17 mouse cellular contexts compared by ENCODE assay signal in the genomic region with DNA sequence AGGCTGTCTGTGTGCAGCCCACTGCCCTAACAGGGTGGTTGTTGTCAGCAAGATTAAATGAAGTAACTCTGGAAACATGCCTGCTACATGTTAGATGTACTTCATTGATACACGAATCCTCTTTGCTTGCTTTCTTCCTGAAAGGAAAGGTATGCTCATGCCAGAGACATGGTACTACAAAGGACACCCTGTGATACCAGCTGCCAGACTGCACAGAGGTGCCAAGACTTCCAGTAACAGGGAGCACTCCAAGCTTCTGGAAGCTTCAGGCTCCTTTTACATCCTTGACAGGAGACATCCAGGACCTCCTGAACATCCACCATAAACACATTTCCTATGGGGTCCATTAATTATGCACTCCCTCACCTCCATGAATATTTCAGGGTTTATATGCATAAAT.
DNase-seq lines count a peak whose midpoint lies in the region; ATAC-seq and TF ChIP-seq lines count a peak whose summit lies in the region.
"Had no signal": no experiment of that assay in that cellular context is flagged by ENCODE, and none has a peak within 500 bp of the region (broad histone marks: within the 10 kb centered on the region; RNA-seq: fewer than 3 reads in every experiment).

No protein-coding gene starts in this region.

- H3K9ac ChIP-seq in heart, embryonic 11.5 days (ENCODE audit: low read depth, low read length): no peak overlapping the region
- no peak overlapping the region for H3K9ac ChIP-seq in midbrain, postnatal 0 days (replicated peaks; ENCODE audit: low read length, poor library complexity, severe bottlenecking)
- H3K9ac ChIP-seq in midbrain, embryonic 15.5 days: no peak overlapping the region
- H3K9ac ChIP-seq: embryonic facial prominence, embryonic 12.5 days; heart, embryonic 15.5 days; hindbrain, embryonic 13.5 days had no signal

- no peak overlapping the region for H3K27ac ChIP-seq in heart, embryonic 11.5 days (ENCODE audit: low read depth, low read length)
- no peak overlapping the region for H3K27ac ChIP-seq in midbrain, postnatal 0 days (ENCODE audit: low read depth, low read length)
- H3K27ac ChIP-seq in midbrain, embryonic 15.5 days: no peak overlapping the region
- H3K27ac ChIP-seq: embryonic facial prominence, embryonic 12.5 days; heart, embryonic 10.5 days; heart, embryonic 15.5 days; hindbrain, embryonic 13.5 days; hindbrain, postnatal 0 days had no signal

- no peak overlapping the region for H3K4me3 ChIP-seq in heart, embryonic 11.5 days (ENCODE audit: low read depth, low read length)
- H3K4me3 ChIP-seq in midbrain, postnatal 0 days (ENCODE audit: low read depth, low read length): no peak overlapping the region
- H3K4me3 ChIP-seq in midbrain, embryonic 15.5 days: no peak overlapping the region
- H3K4me3 ChIP-seq: embryonic facial prominence, embryonic 12.5 days; heart, embryonic 10.5 days; heart, embryonic 15.5 days; hindbrain, embryonic 13.5 days had no signal

- H3K4me1 ChIP-seq in heart, embryonic 11.5 days (ENCODE audit: control insufficient read depth, insufficient read depth, low read length): no peaks in the 10 kb centered on the region
- H3K4me1 ChIP-seq in midbrain, postnatal 0 days (ENCODE audit: insufficient read depth, low read length): no peaks in the 10 kb centered on the region
- H3K4me1 ChIP-seq in midbrain, embryonic 15.5 days: no peaks in the 10 kb centered on the region
- H3K4me1 ChIP-seq: embryonic facial prominence, embryonic 12.5 days; heart, embryonic 10.5 days; heart, embryonic 15.5 days had no signal

- no peak for ATAC-seq in heart, embryonic 11.5 days (replicated peaks; ENCODE audit: insufficient number of reproducible peaks, low FRiP score, low TSS enrichment)
- ATAC-seq in midbrain, postnatal 0 days (ENCODE audit: low FRiP score): no peak
- ATAC-seq in midbrain, embryonic 15.5 days (replicated peaks): no peak
- ATAC-seq: hindbrain, postnatal 0 days had no signal

- no peak overlapping the region for H3K4me2 ChIP-seq in heart, embryonic 11.5 days
- H3K4me2 ChIP-seq in midbrain, postnatal 0 days (ENCODE audit: low read depth, low read length, poor library complexity, severe bottlenecking): no peak overlapping the region
- H3K4me2 ChIP-seq in midbrain, embryonic 15.5 days: no peak overlapping the region
- H3K4me2 ChIP-seq: embryonic facial prominence, embryonic 12.5 days; heart, embryonic 15.5 days; hindbrain, embryonic 13.5 days had no signal

- peak; percentile 27 to 37 for DNase-seq in cerebellum, postnatal 14 days
- DNase-seq in cerebellum, adult 9-11 months: no peak
- peak; percentile 23 for DNase-seq in heart, adult 11 months
- DNase-seq in midbrain, postnatal 0 days (ENCODE audit: low spot score): peak; percentile 31
- DNase-seq in lung, postnatal 10 days: no peak
- DNase-seq: adrenal gland, postnatal 10 days; cerebellum, adult 11-12 months; gastrocnemius, postnatal 36 days; heart, adult 18-20 months; heart, postnatal 14 days had no signal

- no peak for TF ChIP-seq CTCF in midbrain, postnatal 0 days (IDR thresholded peaks at IDR 0.05)

- H3K36me3 ChIP-seq in heart, embryonic 11.5 days (ENCODE audit: control insufficient read depth, insufficient read depth, low read length): no peaks in the 10 kb centered on the region
- no peaks in the 10 kb centered on the region for H3K36me3 ChIP-seq in midbrain, postnatal 0 days (ENCODE audit: insufficient read depth, low read length)
- H3K36me3 ChIP-seq in midbrain, embryonic 15.5 days (replicated peaks): no peaks in the 10 kb centered on the region
- H3K36me3 ChIP-seq: embryonic facial prominence, embryonic 12.5 days; heart, embryonic 10.5 days; heart, embryonic 15.5 days; hindbrain, embryonic 13.5 days had no signal

- WGBS in heart, embryonic 11.5 days (ENCODE audit: insufficient replicate concordance): 100% methylated on average over 1 of the region's 1 CpGs
- 69% methylated on average over 1 of the region's 1 CpGs for WGBS in midbrain, postnatal 0 days
- 72% methylated on average over 1 of the region's 1 CpGs for WGBS in midbrain, embryonic 15.5 days

- H3K27me3 ChIP-seq in heart, embryonic 11.5 days (ENCODE audit: control insufficient read depth, insufficient read depth, low read length): no peaks in the 10 kb centered on the region
- H3K27me3 ChIP-seq in midbrain, postnatal 0 days (ENCODE audit: insufficient read depth, low read length): peaks cover 1% of the 10 kb centered on the region; the same call in 1 of the 2 replicates
- H3K27me3 ChIP-seq in midbrain, embryonic 15.5 days (replicated peaks): no peaks in the 10 kb centered on the region
- H3K27me3 ChIP-seq: embryonic facial prominence, embryonic 12.5 days; heart, embryonic 15.5 days; hindbrain, embryonic 13.5 days had no signal

- H3K9me3 ChIP-seq in heart, embryonic 11.5 days (replicated peaks; ENCODE audit: control insufficient read depth, low read length): no peaks in the 10 kb centered on the region
- no peaks in the 10 kb centered on the region for H3K9me3 ChIP-seq in midbrain, postnatal 0 days (ENCODE audit: low read length)
- no peaks in the 10 kb centered on the region for H3K9me3 ChIP-seq in midbrain, embryonic 15.5 days
- H3K9me3 ChIP-seq: embryonic facial prominence, embryonic 12.5 days; heart, embryonic 10.5 days; heart, embryonic 15.5 days; hindbrain, embryonic 13.5 days had no signal

Comparison
In these comparisons a context has a peak if more than half of its experiments do, and no peak if none do; other contexts are left out.
1. DNase-seq: peak in cerebellum, postnatal 14 days (2 of 2), heart, adult 11 months (single experiment) and midbrain, postnatal 0 days (single experiment); none in cerebellum, adult 9-11 months (single experiment) and lung, postnatal 10 days (single experiment).